Mouse (Mus musculus) gastrocnemius, postnatal 25 days (tissue): ENCODE measurements around the gene H2afy. TPM values are rescaled to one million over a fixed set of nuclear protein-coding genes. Genes with fewer than 3 reads are reported as not detected.

ENCODE experiments used
- DNase-seq: peaks from one replicate; pipeline ENCODE4 v3.0.0; 2022
- long read RNA-seq, 2 experiments: library from polyadenylated mRNA; stranded (forward); transcript quantifications; one replicate each; pipeline ENCODE4 v2.0.0; 2021
- total RNA-seq, 2 experiments: library from RNA; stranded (reverse); gene quantifications; 1 replicate in 1 of 2; 2 replicates in 1 of 2; pipeline ENCODE4 v1.2.3; 2021

The H2afy gene
- 10 to 100 TPM; 61.8 to 62.6 TPM for total RNA-seq
- long read RNA-seq, experiment 1, transcript H2afy-202 (9 exons, 1,933 nt) = major isoform, 25 of 77 reads
- long read RNA-seq, experiment 1, partial matches to known transcripts = 2 of 77 reads
- long read RNA-seq, experiment 1, other reads (novel, unspliced or antisense) = 50 of 77 reads
- long read RNA-seq, experiment 2, transcript H2afy-202 (9 exons, 1,933 nt) = major isoform, 38 of 99 reads
- long read RNA-seq, experiment 2, partial matches to known transcripts = 3 of 99 reads
- long read RNA-seq, experiment 2, other reads (novel, unspliced or antisense) = 58 of 99 reads

GRCm38 (mm10) chr13:56136200-56136599 lies at the start of gene H2afy:
H2afy (minus strand) TSS chr13:56136361.
- no peak for DNase-seq

GRCm38 (mm10) chr13:56183687-56184086 lies 47.5 kb upstream of the H2afy start:
- no peak for DNase-seq

GRCm38 (mm10) chr13:56181424-56181823 lies 45.3 kb upstream of the H2afy start:
- no peak for DNase-seq

- no peak for DNase-seq
These were observed 42.4 kb upstream of the H2afy start, which contains the start of gene Tifab for GRCm38 (mm10) chr13:56178416-56179035. Tifab (minus strand) TSS chr13:56178885.

- DNase-seq = no peak
These were observed 40.1 kb upstream of the H2afy start for GRCm38 (mm10) chr13:56176310-56176709.

- no peak for DNase-seq
These were observed 39.7 kb upstream of the H2afy start for GRCm38 (mm10) chr13:56175848-56176247.

- DNase-seq = no peak
These were observed 36.9 kb upstream of the H2afy start for GRCm38 (mm10) chr13:56172901-56173545.

GRCm38 (mm10) chr13:56172106-56172505 lies 35.9 kb upstream of the H2afy start:
- DNase-seq = no peak

- no peak for DNase-seq
These were observed 32.2 kb upstream of the H2afy start for GRCm38 (mm10) chr13:56168403-56168781.

- DNase-seq = no peak
These were observed 31.6 kb upstream of the H2afy start for GRCm38 (mm10) chr13:56167446-56168402.

- DNase-seq = no peak
These were observed 29.4 kb upstream of the H2afy start for GRCm38 (mm10) chr13:56165561-56165960.

- no peak for DNase-seq
These were observed 28.2 kb upstream of the H2afy start for GRCm38 (mm10) chr13:56164372-56164771.

GRCm38 (mm10) chr13:56163751-56164150 lies 27.6 kb upstream of the H2afy start:
- DNase-seq = peak; percentile 72

GRCm38 (mm10) chr13:56162859-56163258 lies 26.7 kb upstream of the H2afy start:
- DNase-seq = no peak

- no peak for DNase-seq
These were observed 23.6 kb upstream of the H2afy start for GRCm38 (mm10) chr13:56159614-56160363.

GRCm38 (mm10) chr13:56159016-56159601 lies 22.9 kb upstream of the H2afy start:
- no peak for DNase-seq

- no peak for DNase-seq
These were observed 19.5 kb upstream of the H2afy start for GRCm38 (mm10) chr13:56155671-56156070.

GRCm38 (mm10) chr13:56155048-56155447 lies 18.9 kb upstream of the H2afy start:
- DNase-seq = peak; percentile 41

GRCm38 (mm10) chr13:56152773-56153460 lies 16.8 kb upstream of the H2afy start:
- no peak for DNase-seq
